8 mouse cellular contexts compared by ENCODE assay signal in genomic region chr15:81859330-81860255, GRCm38 (mm10). TPM values are rescaled to one million over a fixed set of nuclear protein-coding genes. Genes with fewer than 3 reads are reported as not detected.
DNase-seq lines count a peak whose midpoint lies in the region; ATAC-seq and TF ChIP-seq lines count a peak whose summit lies in the region.

No protein-coding gene starts in this region.

- peak overlapping the region; percentile 93 for H3K27ac ChIP-seq in hindbrain, embryonic 10.5 days
- peak overlapping the region; percentile 98 for H3K27ac ChIP-seq in lung, postnatal 0 days (ENCODE audit: low read length)

- TF ChIP-seq EP300 in lung, postnatal 0 days (IDR thresholded peaks at IDR 0.05), result 0 out of 2 replicates have a peak, but pooled peaks have one; percentile 7

- peaks cover 16% of the 10 kb centered on the region for H3K36me3 ChIP-seq in hindbrain, embryonic 10.5 days
- H3K36me3 ChIP-seq in lung, postnatal 0 days (ENCODE audit: insufficient read depth, low read length), result no peaks in the 10 kb centered on the region

- H3K9me3 ChIP-seq in hindbrain, embryonic 10.5 days, result no peaks in the 10 kb centered on the region
- no peaks in the 10 kb centered on the region for H3K9me3 ChIP-seq in lung, postnatal 0 days (ENCODE audit: low read length)

- H3K4me2 ChIP-seq in lung, postnatal 0 days (replicated peaks; ENCODE audit: low read depth, low read length), result peak overlapping the region; percentile 87

- under 1% methylated on average over 39 of the region's 39 CpGs for WGBS in hindbrain, embryonic 10.5 days
- WGBS in lung, postnatal 0 days, result under 1% methylated on average over 37 of the region's 39 CpGs

- H3K4me3 ChIP-seq in hindbrain, embryonic 10.5 days, result peak overlapping the region; percentile 92
- peak overlapping the region; percentile 94 for H3K4me3 ChIP-seq in lung, postnatal 0 days (ENCODE audit: low read depth, low read length)

- peak overlapping the region; percentile 85 for H3K9ac ChIP-seq in lung, postnatal 0 days (replicated peaks; ENCODE audit: low read depth)

- TF ChIP-seq CTCF in lung, postnatal 0 days (IDR thresholded peaks at IDR 0.05), result no peak

- H3K27me3 ChIP-seq in hindbrain, embryonic 10.5 days (ENCODE audit: insufficient read depth, poor library complexity, severe bottlenecking), result no peaks in the 10 kb centered on the region
- no peaks in the 10 kb centered on the region for H3K27me3 ChIP-seq in lung, postnatal 0 days (replicated peaks; ENCODE audit: insufficient read depth, low read length)

- peaks cover 40% of the 10 kb centered on the region for H3K4me1 ChIP-seq in hindbrain, embryonic 10.5 days (replicated peaks)
- H3K4me1 ChIP-seq in lung, postnatal 0 days (ENCODE audit: insufficient read depth, low read depth, low read length), result peaks cover 6% of the 10 kb centered on the region; the same call in 1 of the 2 replicates

- DNase-seq in MEL-GATA-1-ER (ENCODE audit: extremely low read depth, low read depth), result peak; percentile 99
- peak; percentile 98 for DNase-seq in cerebellum, adult 9-10 months
- peak; percentile 91 for DNase-seq in hindbrain, embryonic 10.5 days (ENCODE audit: low spot score)
- peak; percentile 97 for DNase-seq in layer of hippocampus, adult 9-11 months
- DNase-seq in lung, postnatal 0 days (ENCODE audit: low spot score), result peak; percentile 99
- peak; percentile 60 for DNase-seq in ovary, postnatal 14 days (ENCODE audit: low spot score)
- DNase-seq in thymus, postnatal 14 days, result peak; percentile 86

- peak; percentile 70 for ATAC-seq in frontal cortex, adult (ENCODE audit: low TSS enrichment)
- peak; percentile 84 for ATAC-seq in lung, postnatal 0 days

RNA-seq across cellular contexts. Expression of gene Tob2, which starts 1.0 kb away (rescaled TPM):
- polyA plus RNA-seq in hindbrain, embryonic 10.5 days (2016; fragmentation: Nextera tagmentation; extraction: Ambion mirVana), result 18.6 and 19.1 TPM in 2 replicates
- polyA plus RNA-seq in lung, postnatal 0 days (2015; fragmentation: Nextera tagmentation; extraction: Ambion mirVana), result 24.8 and 30.0 TPM in 2 replicates

RNA-seq across cellular contexts. Expression of gene Phf5a, which starts 12.1 kb away (rescaled TPM):
- 212 and 249 TPM in 2 replicates for polyA plus RNA-seq in hindbrain, embryonic 10.5 days (2016; fragmentation: Nextera tagmentation; extraction: Ambion mirVana)
- polyA plus RNA-seq in lung, postnatal 0 days (2015; fragmentation: Nextera tagmentation; extraction: Ambion mirVana), result 80.3 and 88.8 TPM in 2 replicates

RNA-seq across cellular contexts. Expression of gene Aco2, which starts 12.5 kb away (rescaled TPM):
- polyA plus RNA-seq in hindbrain, embryonic 10.5 days (2016; fragmentation: Nextera tagmentation; extraction: Ambion mirVana), result 157 and 175 TPM in 2 replicates
- polyA plus RNA-seq in lung, postnatal 0 days (2015; fragmentation: Nextera tagmentation; extraction: Ambion mirVana), result 89.2 and 90.8 TPM in 2 replicates

RNA-seq across cellular contexts. Expression of gene Tef, which starts 57.4 kb away (rescaled TPM):
- polyA plus RNA-seq in hindbrain, embryonic 10.5 days (2016; fragmentation: Nextera tagmentation; extraction: Ambion mirVana), result 16.4 and 19.4 TPM in 2 replicates
- 38.6 and 44.0 TPM in 2 replicates for polyA plus RNA-seq in lung, postnatal 0 days (2015; fragmentation: Nextera tagmentation; extraction: Ambion mirVana)

Comparison
In these comparisons a context has a peak if more than half of its experiments do, and no peak if none do; other contexts are left out.
1. Peak in every context shown above with its lines: DNase-seq, ATAC-seq, H3K4me3 ChIP-seq and H3K27ac ChIP-seq.